Mouse (Mus musculus) CD4-positive naive resting alpha-beta T cell, adult 76 days (primary cell): ENCODE data around the gene Ppcdc. TPM values are rescaled to one million over a fixed set of nuclear protein-coding genes. Genes with fewer than 3 reads are reported as not detected.

Experiments used
- total RNA-seq: library from RNA; stranded (reverse); gene quantifications from one replicate; pipeline ENCODE4 v1.2.4, GENCODE M21; 2023

The Ppcdc gene
- 51.9 TPM for total RNA-seq

DNA sequence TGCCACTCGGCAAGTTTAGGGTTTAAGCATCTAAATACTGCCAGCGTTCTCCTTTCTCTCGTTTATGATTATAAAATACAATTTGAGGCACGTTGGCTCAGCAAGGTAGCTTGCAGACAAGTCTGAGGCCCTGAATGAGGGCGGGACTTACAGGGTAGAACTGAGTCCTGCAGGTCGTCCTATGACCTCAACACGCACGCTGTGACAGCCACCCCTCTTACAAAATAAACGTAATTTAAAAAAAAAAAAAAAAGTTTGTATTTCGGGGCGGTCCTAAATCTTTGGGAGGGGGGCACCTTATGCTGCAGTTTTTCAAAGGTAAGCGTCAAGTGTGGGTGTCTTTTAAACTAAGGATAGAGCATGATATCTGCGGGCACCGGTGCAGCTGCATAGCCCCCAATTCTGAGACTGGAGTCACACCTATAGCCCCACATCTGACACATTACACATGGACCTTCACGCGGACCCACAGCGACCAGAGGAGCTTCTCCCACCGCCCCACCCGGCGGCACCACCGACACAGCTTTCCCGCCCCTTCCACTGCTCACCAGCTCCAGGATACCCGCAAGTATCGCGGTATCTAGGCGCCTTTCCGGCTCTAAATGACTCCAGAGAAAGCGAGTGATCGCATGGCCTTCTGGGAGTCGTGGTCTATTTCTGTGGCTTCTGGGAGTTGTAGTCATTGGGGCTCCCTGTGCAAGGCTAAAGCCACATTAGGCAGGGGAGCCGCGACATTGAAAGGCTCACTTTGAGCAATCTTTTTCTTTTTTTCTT is at the start of gene Ppcdc:
Ppcdc (minus strand) TSS at position 603 of the 774 bp plus-strand sequence.

DNA sequence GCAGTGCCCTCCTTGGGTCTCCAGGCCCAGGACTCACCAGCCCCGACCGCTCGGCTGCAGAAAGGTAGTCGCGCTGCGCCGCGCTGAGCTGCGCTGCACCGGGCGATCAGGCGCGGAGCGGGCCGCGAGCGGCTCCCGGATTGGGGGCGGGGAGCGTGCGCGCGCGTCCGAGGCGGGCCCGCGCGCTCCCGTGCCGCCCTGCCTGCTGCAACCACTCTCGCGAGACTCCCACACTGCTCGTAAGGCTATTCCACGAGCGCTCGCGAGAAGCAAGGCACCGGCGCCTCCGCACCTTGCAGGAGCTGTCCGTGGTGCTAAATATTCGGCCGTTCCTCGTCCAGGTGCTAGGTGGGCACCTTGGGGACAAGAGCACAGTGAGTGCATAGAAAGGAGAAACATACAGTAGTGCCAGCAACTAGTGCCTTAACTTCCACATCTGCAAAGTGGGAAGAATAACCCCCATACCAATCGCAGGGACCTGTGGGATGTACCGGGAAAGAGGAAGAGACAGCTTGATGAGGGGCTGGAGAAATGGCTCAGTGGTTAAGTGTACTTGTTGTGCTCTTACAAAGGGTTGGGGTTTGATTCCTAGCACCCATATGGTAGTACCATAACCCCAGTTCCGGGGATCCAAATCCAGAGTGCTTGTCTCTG is 28.1 kb upstream of the Ppcdc start, which contains the start of gene Scamp5:
Scamp5 (minus strand) TSS at position 165 of the 654 bp plus-strand sequence.

Other genes starting within 250 kb of the Ppcdc start
- not detected for gene Trcg1, start 203.6 kb downstream of the Ppcdc start, total RNA-seq
- gene 1700017B05Rik, start 177.5 kb downstream of the Ppcdc start, total RNA-seq = 123 TPM
- gene Scamp5, start 27.9 kb upstream of the Ppcdc start, total RNA-seq = 0.18 TPM
- gene Rpp25, start 63.9 kb upstream of the Ppcdc start, total RNA-seq = not detected
- gene Cox5a, start 81.2 kb upstream of the Ppcdc start, total RNA-seq = 88.2 TPM
- gene Fam219b, start 97.4 kb upstream of the Ppcdc start, total RNA-seq = 12.5 TPM
- gene Mpi, start 112.6 kb upstream of the Ppcdc start, total RNA-seq = 8.2 TPM
- gene Scamp2, start 120.8 kb upstream of the Ppcdc start, total RNA-seq = 95.5 TPM
- gene Ulk3, start 149.3 kb upstream of the Ppcdc start, total RNA-seq = 59.3 TPM
- gene Cplx3, start 166.2 kb upstream of the Ppcdc start, total RNA-seq = not detected
- 0.88 TPM for gene Lman1l, start 180.7 kb upstream of the Ppcdc start, total RNA-seq
- 280 TPM for gene Csk, start 213.5 kb upstream of the Ppcdc start, total RNA-seq
- gene Cyp1a2, start 243.6 kb upstream of the Ppcdc start, total RNA-seq = not detected
- gene Cyp1a1, start 247.8 kb upstream of the Ppcdc start, total RNA-seq = not detected